36 mouse cellular contexts compared by ENCODE assay signal in the genomic region with DNA sequence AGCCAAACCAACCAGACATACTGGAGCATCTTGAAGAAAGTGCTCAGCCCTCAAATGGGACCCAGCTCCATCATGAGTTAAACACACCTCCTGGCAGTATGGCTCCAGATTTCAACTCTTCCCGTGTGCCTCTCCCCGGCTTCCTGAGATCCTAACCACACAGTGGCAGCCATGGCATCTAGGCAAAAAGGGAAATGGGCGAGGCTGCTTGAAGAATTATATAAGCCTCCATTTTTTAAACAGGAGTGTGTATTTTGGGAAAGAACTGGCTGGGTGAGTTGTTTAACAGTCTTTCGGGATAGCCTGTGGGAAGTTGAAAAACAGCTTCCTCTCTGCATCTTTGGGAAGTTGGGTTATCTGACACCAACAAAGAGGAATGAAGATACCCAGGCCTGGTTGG. TPM values are rescaled to one million over a fixed set of nuclear protein-coding genes. Genes with fewer than 3 reads are reported as not detected.
"Had no signal": no experiment of that assay in that cellular context is flagged by ENCODE, and none has a peak within 500 bp of the region (broad histone marks: within the 10 kb centered on the region; RNA-seq: fewer than 3 reads in every experiment).

No protein-coding gene starts in this region.

- H3K27ac ChIP-seq: limb, embryonic 10.5 days; limb, embryonic 12.5 days; limb, embryonic 13.5 days; limb, embryonic 15.5 days; liver, embryonic 12.5 days; liver, embryonic 13.5 days; liver, embryonic 14.5 days; liver, embryonic 15.5 days; lung, embryonic 15.5 days; macrophage; midbrain, embryonic 10.5 days; midbrain, embryonic 12.5 days; midbrain, embryonic 13.5 days; midbrain, embryonic 15.5 days; neural tube, embryonic 12.5 days had no signal

- H3K9ac ChIP-seq: limb, embryonic 12.5 days; limb, embryonic 13.5 days; limb, embryonic 15.5 days; liver, embryonic 12.5 days; liver, embryonic 13.5 days; liver, embryonic 14.5 days; liver, embryonic 15.5 days; liver, postnatal 0 days; lung, embryonic 14.5 days; lung, embryonic 15.5 days; midbrain, embryonic 12.5 days; midbrain, embryonic 13.5 days; midbrain, embryonic 15.5 days; neural tube, embryonic 12.5 days had no signal

- H3K4me3 ChIP-seq: limb, embryonic 10.5 days; limb, embryonic 12.5 days; limb, embryonic 13.5 days; limb, embryonic 15.5 days; liver, embryonic 12.5 days; liver, embryonic 13.5 days; liver, embryonic 15.5 days; lung, embryonic 15.5 days; megakaryocyte, embryonic 14.5 days; midbrain, embryonic 10.5 days; midbrain, embryonic 12.5 days; midbrain, embryonic 13.5 days; midbrain, embryonic 15.5 days; neural tube, embryonic 12.5 days had no signal

- ATAC-seq: liver, embryonic 12.5 days; liver, postnatal 0 days; lung, postnatal 0 days; midbrain, embryonic 13.5 days; midbrain, embryonic 15.5 days; midbrain, embryonic 16.5 days had no signal

- DNase-seq: left cerebral cortex, postnatal 4 days; liver; liver, embryonic 13.5 days; liver, postnatal 0 days; lung, adult 18-20 months; lung, adult 2 months; lung, embryonic 14.5 days; lung, postnatal 10 days; lung, postnatal 14 days; lung, postnatal 36 days; lung, postnatal 4 days; midbrain, embryonic 14.5 days had no signal

- H3K4me1 ChIP-seq: liver, embryonic 12.5 days; liver, embryonic 13.5 days; liver, embryonic 15.5 days; lung, embryonic 15.5 days; midbrain, embryonic 10.5 days; midbrain, embryonic 12.5 days; midbrain, embryonic 13.5 days; midbrain, embryonic 15.5 days; neural tube, embryonic 12.5 days had no signal

- H3K27me3 ChIP-seq: limb, embryonic 12.5 days; limb, embryonic 13.5 days; limb, embryonic 15.5 days; liver, embryonic 12.5 days; liver, embryonic 13.5 days; liver, embryonic 15.5 days; lung, embryonic 15.5 days; midbrain, embryonic 12.5 days; midbrain, embryonic 13.5 days; midbrain, embryonic 15.5 days; neural tube, embryonic 12.5 days had no signal

- H3K4me2 ChIP-seq: limb, embryonic 12.5 days; limb, embryonic 13.5 days; limb, embryonic 15.5 days; liver, embryonic 11.5 days; liver, embryonic 12.5 days; liver, embryonic 13.5 days; liver, embryonic 15.5 days; lung, embryonic 14.5 days; lung, embryonic 15.5 days; midbrain, embryonic 11.5 days; midbrain, embryonic 12.5 days; midbrain, embryonic 13.5 days; midbrain, embryonic 15.5 days; neural tube, embryonic 12.5 days had no signal

- H3K36me3 ChIP-seq: limb, embryonic 10.5 days; limb, embryonic 12.5 days; limb, embryonic 13.5 days; limb, embryonic 15.5 days; liver, embryonic 12.5 days; liver, embryonic 13.5 days; liver, embryonic 15.5 days; lung, embryonic 15.5 days; midbrain, embryonic 10.5 days; midbrain, embryonic 12.5 days; midbrain, embryonic 13.5 days; midbrain, embryonic 15.5 days; neural tube, embryonic 12.5 days had no signal

RNA-seq across cellular contexts. Expression of gene Cemip, which starts 34.9 kb away (rescaled TPM):
- total RNA-seq: liver, adult 2 months; megakaryocyte progenitor cell, adult 5-6 weeks; monocyte, adult 5-6 weeks had no signal
- polyA plus RNA-seq: limb, embryonic 10.5 days; limb, embryonic 11.5 days; liver, adult 2 months; liver, embryonic 16.5 days; liver, postnatal 0 days had no signal
